Mouse (Mus musculus) large intestine, adult 2 months (tissue): ENCODE data around the gene Mrpl23. TPM values are rescaled to one million over a fixed set of nuclear protein-coding genes. Genes with fewer than 3 reads are reported as not detected.

Experiments
- DNase-seq: peaks from one replicate; pipeline ENCODE4 v3.0.0-alpha.2; 2012; ENCODE audit warnings: low read depth, low spot score
- WGBS: fragments of 180-500 bp; shearing (Covaris S2); methylation state at CpG from one replicate; pipeline ENCODE4 v1.1.7; 2018; 5-methylcytosine and 5-hydroxymethylcytosine counted together
- polyA plus RNA-seq: library from polyadenylated mRNA; depleted of rRNA; stranded (reverse); fragments of >200 nt; gene quantifications from 2 replicates; pipeline ENCODE4 v1.2.3, GENCODE M21; 2012

The Mrpl23 gene
- polyA plus RNA-seq, 1 experiment: 11.2 TPM

- WGBS: 68% methylated on average over 9 of the region's 9 CpGs
- DNase-seq: no peak
Observed at GRCm38 (mm10) chr7:142566512-142566911, 34.0 kb downstream of the Mrpl23 start.

GRCm38 (mm10) chr7:142568985-142569384 lies 36.5 kb downstream of the Mrpl23 start:
- no peak for DNase-seq

GRCm38 (mm10) chr7:142570565-142570964 lies 38.1 kb downstream of the Mrpl23 start:
- DNase-seq: no peak
- 39% methylated on average over 9 of the region's 9 CpGs for WGBS

More at GRCm38 (mm10) chr7:142568985-142569384, 36.5 kb downstream of the Mrpl23 start:
- 48% methylated on average over 8 of the region's 8 CpGs for WGBS

- WGBS: 43% methylated on average over 16 of the region's 16 CpGs
- DNase-seq: no peak
Observed at GRCm38 (mm10) chr7:142571458-142572220, 39.2 kb downstream of the Mrpl23 start.

- 68% methylated on average over 7 of the region's 7 CpGs for WGBS
- DNase-seq: no peak
Observed at GRCm38 (mm10) chr7:142572343-142572742, 39.9 kb downstream of the Mrpl23 start.

- 63% methylated on average over 6 of the region's 6 CpGs for WGBS
- DNase-seq: no peak
Observed at GRCm38 (mm10) chr7:142572992-142573391, 40.5 kb downstream of the Mrpl23 start.

- 83% methylated on average over 3 of the region's 3 CpGs for WGBS
- no peak for DNase-seq
Observed at GRCm38 (mm10) chr7:142574155-142574660, 41.7 kb downstream of the Mrpl23 start.

GRCm38 (mm10) chr7:142574826-142575351 lies 42.4 kb downstream of the Mrpl23 start:
- DNase-seq: no peak
- 79% methylated on average over 9 of the region's 9 CpGs for WGBS

GRCm38 (mm10) chr7:142575491-142575890 lies 43.0 kb downstream of the Mrpl23 start:
- no peak for DNase-seq
- 45% methylated on average over 12 of the region's 12 CpGs for WGBS

- DNase-seq: no peak
- whole genome bisulfite sequencing: 58% methylated on average over 5 of the region's 5 CpGs
Observed at GRCm38 (mm10) chr7:142575971-142576370, 43.5 kb downstream of the Mrpl23 start.

- WGBS: 78% methylated on average over 25 of the region's 25 CpGs
- no peak for DNase-seq
Observed at GRCm38 (mm10) chr7:142576472-142577326, 44.2 kb downstream of the Mrpl23 start.

GRCm38 (mm10) chr7:142577806-142578423 lies 45.4 kb downstream of the Mrpl23 start:
- WGBS: 56% methylated on average over 25 of the region's 26 CpGs
- DNase-seq: no peak

GRCm38 (mm10) chr7:142579069-142579468 lies 46.6 kb downstream of the Mrpl23 start:
- DNase-seq: no peak
- 73% methylated on average over 5 of the region's 5 CpGs for WGBS

GRCm38 (mm10) chr7:142580121-142580879 lies 47.8 kb downstream of the Mrpl23 start:
- DNase-seq: no peak
- WGBS: 49% methylated on average over 26 of the region's 26 CpGs

GRCm38 (mm10) chr7:142581186-142581585 lies 48.7 kb downstream of the Mrpl23 start:
- 61% methylated on average over 7 of the region's 7 CpGs for WGBS
- DNase-seq: no peak

- no peak for DNase-seq
- 53% methylated on average over 20 of the region's 20 CpGs for WGBS
Observed at GRCm38 (mm10) chr7:142581656-142582228, 49.3 kb downstream of the Mrpl23 start.

GRCm38 (mm10) chr7:142584882-142585281 lies 52.4 kb downstream of the Mrpl23 start:
- WGBS: 32% methylated on average over 1 of the region's 1 CpGs
- no peak for DNase-seq

- DNase-seq: no peak
- 70% methylated on average over 3 of the region's 3 CpGs for WGBS
Observed at GRCm38 (mm10) chr7:142585890-142586289, 53.4 kb downstream of the Mrpl23 start.
